Mouse (Mus musculus) v-Abl transformed pro-B cells (cell line): Measurements from ENCODE around the gene Pafah2.

ENCODE experiments used
- in situ Hi-C, 2 experiments: fragments of 400-800 bp; cut with MboI; formaldehyde crosslinking; loops; one replicate each; pipeline ENCODE4 v1.15.1; 2025; ENCODE audit not compliant: unreplicated experiment in 2 of 2

The Pafah2 gene

DNA sequence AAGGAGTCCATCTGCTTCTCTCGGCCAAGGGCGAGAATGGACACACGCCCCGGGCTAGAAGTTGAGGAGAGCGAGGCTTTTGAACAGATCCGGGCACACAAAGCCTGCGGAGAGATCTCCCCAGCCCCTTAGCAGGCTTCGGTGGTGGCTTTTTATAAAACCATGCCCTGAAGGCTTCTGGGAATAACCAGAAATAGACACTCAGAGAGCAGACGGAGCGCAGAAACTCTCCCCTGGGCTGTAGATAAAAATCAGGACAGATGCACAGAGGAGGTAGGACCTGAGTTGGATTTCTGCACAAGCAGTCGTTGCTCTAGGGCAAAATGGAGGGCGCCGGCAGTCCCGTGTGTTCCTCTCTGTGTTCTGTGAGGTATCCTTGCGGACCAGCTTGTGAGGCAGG is 20.5 kb downstream of the Pafah2 start:
- in situ Hi-C loops: no loop called here

DNA sequence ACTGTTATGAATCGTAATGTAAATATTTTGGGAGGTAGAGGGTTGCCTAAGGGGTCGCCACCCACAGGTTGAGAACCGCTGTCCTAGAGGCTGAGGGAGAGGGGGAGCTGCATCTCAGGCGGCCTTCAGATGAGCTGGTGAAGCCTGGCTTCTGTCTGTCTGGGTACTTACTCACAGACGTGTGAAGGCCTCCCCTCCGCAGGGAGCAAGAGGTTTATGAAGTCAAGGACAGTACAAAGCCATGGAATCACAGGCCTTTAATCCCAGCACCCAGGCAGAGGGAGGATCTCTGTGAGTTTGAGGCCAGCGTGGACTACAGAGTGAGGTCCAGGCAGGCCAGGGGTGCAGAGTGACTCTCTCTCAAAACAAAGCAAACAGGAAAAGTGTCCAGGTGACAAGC is 21.0 kb downstream of the Pafah2 start:
- in situ Hi-C loops: no loop called here

DNA sequence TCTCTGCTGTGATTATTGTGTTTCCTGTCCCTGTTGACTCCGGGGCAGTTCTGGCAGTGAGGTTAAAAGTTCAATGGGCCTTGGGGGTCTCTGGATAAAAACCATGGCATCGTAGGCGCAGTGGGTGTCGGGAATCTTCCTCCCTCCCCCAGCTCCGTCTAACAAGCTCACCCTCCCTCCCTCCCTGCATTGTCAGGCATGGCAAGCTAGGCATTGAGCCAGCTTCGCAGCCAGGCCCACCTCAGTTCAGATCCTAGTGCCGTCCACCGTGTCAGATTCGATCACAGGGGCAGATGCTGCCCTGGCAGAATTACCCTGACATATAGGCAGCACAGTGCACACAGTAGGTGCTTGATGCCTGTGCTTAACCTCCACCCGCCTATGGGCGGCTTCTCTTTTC is 25.9 kb downstream of the Pafah2 start:
- in situ Hi-C loops: no loop called here

DNA sequence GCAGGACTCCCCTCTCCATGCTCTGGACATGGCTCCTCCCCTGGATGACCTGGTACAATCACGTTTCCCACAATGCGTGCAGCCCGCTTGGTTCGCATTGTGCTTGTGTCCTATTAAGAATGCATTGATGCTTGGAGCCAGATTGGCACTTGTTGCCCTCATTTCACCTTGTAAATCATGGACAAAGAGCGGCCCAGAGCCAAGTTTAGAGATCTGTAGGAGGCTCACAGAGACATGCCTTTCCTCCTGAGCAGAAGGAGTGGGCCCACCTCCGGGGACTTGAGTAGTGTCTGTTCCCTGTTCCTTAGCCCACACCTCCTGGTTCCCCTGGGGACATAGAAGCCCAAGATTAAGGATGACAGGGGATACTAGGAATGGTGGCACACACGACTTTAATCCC is 27.8 kb downstream of the Pafah2 start:
- in situ Hi-C loops: no loop called here

DNA sequence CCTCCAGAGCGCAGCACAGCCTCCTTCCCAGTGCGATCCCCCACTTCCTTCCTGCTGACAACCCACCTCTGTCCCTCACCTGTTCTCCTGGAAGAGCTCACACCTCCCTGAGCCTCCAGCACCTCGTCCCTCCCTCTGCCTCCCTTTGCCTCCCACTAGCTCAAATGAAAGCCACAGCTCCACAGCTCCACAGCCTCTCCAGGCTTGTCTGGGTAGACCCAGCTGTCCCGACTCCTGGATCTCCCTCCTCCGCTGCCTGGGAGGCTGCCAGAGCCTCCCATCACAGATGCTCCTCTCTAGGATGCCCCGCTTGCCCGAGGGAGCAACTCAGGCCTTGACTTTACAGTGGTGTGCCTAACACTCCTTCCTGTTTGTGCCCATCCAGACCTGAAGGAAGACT is 29.0 kb downstream of the Pafah2 start:
- in situ Hi-C loops: no loop called here

DNA sequence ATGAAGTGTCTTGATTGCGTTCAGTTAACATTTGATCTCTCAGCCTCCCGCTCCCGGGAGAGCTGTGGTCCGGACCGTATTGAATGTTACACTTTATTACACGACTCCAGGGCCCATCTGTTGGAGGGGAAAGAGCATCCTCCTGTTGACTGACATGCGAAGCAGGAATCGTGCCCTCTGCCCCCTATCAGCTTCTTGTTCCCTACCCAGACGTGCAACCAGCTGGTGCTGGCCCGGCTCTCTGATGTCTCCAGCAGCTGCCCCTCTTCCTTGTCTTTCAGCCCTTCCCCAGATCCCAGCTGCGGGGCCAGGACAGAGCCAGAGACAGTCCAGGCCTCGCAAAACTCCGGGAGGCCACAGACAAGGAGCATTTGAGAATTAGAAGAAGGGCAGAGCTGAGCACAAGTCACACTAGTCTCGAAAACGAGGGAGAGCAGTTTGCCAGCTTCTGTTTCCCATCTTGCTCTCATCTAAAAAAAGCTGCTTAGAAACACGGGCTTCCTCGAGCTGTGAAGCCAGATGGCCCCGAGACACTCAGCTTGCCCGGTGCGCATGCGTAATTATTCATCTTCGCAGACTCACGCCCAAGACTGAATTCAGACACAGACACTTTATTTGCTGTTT is 34.4 kb downstream of the Pafah2 start:
- in situ Hi-C loops: no loop called here

DNA sequence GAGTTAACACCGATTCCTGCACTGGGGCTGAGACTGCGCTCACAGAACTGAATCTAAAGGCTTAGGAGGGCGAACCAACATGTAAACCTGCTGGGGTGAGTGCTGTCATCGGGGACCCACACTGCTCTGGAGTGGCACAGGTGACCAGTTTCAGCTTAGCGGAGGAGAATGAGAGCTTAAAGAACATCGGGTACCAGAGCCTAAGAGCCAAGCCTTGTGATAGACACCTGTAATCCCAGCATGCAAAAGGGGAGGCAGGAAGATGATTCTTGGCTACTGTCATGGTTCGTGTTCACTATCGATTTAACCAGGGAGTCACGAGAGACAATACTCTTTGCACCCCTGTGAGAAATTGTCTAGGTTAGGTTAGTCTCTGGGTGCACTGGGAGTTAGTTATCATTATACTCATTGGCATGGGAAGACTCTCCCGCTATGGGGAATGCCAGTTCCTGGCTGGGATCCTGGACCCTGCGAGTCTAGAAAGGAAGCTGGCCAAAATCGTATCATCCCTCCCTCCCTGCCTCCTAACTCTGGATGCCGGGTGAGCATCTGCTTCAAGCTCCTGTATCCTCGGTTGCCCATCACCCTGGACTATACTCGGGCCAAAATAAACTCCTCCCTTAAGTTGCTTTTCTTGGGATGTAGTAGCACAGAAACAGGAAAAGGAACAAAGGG is 36.7 kb downstream of the Pafah2 start:
- in situ Hi-C loops: no loop called here

DNA sequence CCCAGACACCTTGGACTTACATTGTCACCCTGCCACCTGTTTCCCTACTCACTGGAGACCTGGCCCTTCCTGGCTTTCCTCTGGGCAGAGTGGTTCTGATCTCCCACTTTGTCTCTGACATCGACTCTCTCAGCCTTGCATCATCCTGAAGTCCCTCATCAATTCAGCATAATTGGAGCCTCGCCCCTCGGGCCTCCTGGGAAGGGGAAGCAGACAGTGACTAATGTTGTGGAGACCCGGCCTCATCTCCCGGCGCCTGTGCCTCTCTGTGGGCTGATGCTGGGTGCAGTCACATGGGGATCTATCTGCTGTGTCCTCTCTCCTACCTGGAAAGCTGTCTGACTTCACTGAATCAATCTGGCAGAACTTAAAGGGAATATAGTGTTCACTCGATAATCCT is 40.1 kb downstream of the Pafah2 start:
- in situ Hi-C loops: no loop called here

DNA sequence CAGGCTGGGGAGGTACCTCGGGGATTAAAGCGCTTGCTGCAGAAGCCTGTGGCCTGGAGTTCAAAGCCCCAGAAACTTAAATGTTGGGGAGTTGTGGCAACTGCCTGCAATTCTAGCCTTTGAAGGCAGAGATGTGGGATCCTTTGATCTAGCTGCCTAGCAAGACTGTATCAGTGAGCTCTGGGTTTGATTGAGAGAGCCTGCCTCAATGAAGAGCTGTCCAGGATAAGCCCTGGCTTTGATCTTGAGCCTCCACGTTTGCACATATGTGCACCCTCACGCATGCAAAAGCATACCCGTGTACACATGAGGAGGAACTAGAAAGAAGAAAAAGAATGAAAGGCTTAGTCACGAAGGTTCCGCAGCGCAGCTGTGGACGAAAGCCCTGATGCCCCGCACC is 40.5 kb downstream of the Pafah2 start:
- in situ Hi-C loops: no loop called here

DNA sequence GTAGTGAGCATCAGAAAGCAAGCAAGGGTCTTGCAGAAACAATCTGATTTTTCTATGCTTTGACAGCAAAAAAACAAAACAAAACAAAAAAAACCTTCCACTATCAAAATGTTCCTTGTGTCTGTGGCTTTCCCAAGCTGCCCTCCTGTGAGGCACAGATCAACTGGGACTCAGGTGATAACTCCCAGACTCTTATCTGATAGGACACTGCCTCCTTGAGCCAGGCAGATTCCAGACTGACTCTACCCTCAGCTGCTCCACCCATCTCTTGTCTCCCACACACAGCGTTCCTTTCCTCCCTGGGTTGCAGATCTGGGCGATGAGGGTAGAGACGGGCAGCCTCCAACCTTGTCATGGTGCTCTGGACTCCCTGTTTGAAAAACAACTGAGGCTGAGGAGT is 43.0 kb downstream of the Pafah2 start:
- in situ Hi-C loops: no loop called here

DNA sequence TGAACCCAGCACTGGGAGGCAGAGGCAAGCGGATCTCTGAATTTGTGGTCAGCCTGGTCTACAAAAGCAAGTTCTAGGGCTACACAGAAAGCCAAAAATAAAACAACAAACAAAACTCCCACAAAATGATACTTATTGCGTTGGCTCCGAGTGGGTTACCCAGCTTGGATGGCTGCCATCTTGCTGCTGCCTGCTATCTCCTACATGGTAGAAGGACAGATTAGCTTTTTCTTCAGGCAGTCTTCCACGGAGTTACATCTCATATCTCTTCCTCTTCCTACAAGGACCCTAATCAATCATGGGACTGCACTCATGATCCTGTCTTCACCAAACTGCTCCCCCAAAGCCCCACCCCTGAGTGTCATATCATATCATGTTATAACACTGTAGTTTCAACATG is 43.8 kb downstream of the Pafah2 start:
- in situ Hi-C loops: no loop called here

DNA sequence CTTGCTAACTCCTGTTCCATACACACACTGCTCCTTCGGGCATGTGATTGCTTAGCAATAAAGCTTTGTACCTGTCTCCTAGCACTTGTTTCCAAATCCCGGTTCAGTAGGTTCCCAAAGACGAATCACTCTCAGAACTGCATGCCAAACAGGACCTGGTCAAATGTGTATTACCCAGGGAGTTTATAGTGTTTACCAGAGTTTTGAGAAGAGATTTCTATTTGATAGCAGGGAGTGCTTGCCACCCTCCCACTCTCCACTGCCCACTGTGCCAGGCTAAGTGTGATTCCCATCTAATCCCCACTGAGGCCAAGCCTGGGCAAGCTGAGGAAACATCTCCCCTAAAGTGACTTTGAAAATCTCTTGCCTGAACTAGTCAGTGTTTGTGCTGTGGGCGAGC is 46.1 kb downstream of the Pafah2 start:
- in situ Hi-C loops: no loop called here

DNA sequence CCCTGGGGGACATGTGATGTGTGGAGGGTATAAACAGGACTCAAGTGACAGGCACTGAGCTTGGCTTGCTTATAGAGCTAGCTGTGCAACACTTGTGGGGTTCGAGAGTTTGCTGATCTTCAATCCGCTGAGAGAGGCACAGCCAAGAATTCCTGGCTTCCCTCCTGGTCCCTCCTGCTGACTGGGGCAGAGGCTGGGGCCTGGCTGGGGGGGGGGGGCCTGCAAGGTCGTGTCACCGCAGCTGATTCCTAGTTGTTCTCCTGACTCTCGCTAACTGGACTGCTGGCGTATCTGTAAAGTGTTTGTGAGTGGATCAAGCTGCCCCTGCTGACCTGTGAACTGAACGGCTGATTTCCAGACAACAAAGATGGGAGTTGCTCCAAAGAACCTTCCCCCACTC is 47.5 kb downstream of the Pafah2 start:
- in situ Hi-C loops: no loop called here

DNA sequence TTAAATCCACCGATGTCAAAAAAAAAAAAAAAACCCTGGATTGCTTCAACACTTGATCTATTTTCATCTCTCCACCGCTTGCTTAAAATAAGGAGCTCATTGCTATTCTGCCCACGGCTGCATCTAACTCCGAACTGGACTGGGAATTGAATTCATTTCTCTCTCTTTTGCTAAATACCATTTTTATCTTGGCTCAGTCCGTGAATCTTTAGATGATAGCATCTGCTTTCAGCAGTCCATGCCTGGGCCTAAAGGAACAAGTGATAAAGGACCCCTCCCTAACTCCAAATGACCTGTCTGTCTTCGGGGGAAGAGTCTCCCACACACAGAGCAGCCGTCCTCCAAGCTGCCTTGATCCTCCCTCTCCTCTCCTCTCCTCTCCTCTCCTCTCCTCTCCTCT is 48.8 kb downstream of the Pafah2 start:
- in situ Hi-C loops: no loop called here

DNA sequence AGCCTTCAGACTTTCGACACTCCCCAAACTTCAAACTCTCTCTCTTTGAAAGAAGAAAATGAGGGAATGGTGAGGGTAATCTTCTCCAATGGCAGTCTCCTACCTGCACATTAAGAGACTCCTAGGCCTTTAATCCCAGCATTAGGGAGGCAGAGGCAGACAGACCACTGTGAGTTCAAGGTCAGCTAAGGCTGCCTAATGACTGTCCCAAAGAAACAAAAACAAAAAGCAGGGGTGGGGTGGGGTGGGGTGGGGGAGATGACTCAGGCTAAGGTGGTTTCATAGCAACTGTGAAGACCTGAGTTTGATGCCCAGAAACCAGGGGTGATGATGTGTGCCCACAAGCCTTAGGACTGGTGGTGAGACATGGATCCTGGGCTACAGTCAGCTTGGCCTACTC is 49.4 kb downstream of the Pafah2 start:
- in situ Hi-C loops: no loop called here

DNA sequence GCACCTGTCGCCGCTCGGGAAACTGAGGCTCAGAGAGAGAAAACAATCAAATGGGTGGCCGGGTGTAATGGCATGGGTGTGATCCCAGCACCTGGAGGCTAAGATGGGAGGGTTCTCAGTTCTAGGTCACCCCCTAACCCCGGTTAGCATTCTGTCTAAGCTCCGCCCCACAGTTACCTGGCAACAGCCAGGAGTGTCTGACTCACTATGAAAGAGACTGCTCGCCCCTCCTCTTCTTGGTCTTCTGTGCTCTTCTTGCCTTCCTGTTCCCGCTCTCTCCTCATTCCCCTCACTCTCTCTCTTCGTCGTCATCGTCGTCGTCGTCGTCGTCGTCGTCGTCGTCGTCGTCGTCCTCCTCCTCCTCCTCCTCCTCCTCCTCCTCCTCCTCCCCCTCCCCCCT is 51.8 kb downstream of the Pafah2 start:
- in situ Hi-C loops: no loop called here

DNA sequence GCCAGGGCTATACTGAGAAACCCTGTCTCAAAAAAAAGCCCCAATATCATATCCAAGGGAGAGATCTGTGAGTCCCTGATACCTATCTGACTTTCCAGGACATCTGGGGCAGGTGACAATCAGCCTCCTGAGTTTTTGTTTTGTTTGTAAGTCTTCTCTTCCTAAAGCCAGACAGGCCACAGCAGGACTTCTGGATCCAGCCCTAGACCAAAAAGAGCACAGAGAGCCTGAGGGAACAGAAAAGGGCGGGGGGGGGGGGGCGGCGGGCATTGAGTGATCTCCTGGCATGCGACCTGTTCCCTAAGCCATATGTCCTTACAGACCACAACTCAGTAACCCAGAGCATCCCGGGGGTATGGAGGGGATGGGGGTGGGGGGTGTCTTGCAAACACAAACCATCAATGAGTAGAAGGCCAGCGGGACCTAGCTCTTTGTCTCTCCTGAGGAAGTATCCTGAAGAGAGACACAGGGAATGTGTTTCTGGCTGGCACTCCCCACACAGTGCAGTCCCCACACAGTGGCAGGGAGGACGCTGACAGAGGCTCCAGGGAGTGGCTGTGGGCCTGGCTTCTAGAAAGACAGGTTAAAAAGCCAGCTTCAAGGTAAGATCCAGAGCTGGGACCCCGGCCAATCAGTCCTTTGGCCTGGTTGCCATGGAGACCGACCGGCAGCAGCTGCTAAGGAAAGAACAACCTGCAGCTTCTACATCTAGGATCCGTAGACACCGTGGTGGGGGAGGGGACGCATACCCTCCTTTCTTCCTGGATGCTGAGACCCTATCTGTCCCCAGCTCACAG is 53.7 kb downstream of the Pafah2 start:
- in situ Hi-C loops: no loop called here

DNA sequence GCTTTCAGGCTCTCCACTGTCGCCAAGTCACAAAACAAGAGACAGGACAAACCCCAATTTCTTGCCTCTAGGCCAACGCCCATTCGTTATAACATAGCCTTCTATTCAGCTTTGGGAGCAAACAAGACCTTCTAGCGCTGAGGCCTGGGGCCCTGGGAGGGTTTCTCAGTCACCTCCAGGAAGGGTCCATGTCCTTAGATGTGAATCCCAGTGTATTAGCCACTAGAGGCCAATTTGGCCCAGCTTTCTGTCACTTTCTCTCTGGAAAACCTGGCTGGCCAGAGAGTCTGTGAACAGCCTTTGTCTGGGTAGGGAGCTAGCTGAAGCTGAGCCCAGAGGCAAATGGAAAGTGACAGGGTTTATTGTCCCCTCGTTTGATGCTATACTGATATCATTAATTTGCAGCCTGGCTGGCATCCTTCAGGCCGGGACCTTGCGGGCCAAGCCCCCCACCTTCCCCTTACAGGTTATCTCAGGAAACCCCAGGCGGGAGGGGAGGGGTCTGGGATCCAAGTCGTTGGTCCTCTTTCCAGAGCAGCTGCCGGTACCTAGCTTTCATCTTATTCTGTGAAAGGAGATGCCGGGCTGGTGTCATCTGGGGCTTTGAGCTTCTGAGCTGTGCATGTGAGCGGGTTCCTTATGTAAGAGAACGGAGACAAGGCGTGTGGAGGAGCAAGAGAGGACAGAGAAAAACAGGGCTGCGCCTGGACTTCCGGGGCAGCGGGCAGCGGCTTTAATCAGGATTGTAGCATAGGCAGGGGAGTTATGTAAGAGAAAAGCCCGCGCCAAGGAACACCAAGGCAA is 54.5 kb downstream of the Pafah2 start:
- in situ Hi-C loops: no loop called here

DNA sequence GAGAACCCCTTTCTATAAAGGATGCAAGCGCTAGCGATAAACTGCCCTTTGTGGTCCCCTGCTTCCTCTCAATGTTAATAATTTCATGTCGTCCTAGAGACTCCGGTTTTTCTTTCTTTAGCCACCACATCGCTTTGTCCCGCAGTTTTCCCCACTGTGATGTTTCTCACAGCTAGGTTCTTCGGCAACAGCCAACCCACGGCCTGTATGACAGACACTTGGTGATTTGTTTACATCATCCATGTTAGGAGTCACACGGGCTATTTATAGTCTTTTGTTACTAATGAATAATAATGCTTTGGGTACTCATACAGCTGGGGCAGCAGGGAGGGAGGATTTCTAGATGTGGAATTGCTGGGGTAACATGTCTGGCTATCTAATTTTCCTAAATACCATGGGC is 55.4 kb downstream of the Pafah2 start:
- in situ Hi-C loops: no loop called here

DNA sequence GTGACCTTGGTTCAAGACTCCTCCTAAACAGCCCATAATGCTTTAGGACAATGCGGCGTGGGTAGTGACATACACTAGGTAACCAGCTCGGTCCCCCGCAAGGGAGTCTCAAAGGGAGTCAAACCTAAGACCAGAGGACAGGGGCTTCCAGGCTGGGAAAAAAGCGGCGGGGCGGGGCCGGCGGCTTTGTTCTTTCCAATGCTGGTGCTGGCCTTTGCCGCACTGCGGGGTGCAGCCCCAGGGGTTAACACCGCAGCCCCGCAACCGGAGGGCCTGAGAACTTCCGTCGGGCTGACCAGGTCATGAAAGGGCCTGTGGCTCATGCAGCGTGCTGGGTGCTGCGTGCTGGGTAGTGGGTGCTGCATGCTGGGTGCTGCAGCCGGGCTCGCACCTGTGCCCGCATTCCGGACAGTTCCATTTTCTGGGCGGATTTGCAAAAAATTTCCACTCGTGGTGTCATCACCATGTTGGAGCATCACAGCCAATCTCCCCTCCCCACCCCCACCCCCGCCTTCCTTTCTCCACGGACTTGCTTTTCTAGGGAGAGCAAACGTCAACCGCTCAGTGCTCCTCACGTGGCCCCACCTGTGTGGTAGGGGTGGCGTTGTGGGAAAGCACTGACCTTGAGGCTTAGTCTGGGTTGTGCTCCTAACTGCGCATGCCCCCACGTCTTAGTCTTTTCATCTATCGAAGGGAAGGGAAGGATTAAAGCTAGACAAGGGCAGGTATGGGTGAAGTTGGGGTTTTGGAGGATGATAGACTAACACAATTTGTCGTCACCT is 57.7 kb downstream of the Pafah2 start:
- in situ Hi-C loops: no loop called here
